Mouse (Mus musculus): ENCODE results near the gene Rasgrp4.

Rasgrp4 gene

DNA sequence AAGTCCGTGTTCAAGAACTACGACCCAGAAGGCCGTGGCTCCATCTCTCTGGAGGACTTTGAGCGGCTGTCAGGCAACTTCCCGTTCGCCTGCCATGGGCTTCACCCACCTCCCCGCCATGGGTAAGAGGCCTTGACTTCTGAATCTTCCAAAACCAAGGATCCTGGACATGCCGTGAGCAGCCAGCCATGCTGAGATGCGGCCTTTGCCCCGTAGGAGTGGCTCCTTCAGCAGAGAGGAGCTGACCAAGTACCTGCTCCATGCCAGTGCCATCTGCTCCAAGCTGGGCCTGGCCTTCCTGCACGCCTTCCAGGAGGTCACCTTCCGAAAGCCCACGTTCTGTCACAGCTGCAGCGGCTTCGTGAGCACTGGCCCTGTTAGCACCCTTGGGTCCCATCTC, 14.1 kb downstream of the Rasgrp4 start:
- no peak for DNase-seq

GRCm38 (mm10) chr7:29151486-29151885, 16.8 kb downstream of the Rasgrp4 start:
- no peak for DNase-seq

DNA sequence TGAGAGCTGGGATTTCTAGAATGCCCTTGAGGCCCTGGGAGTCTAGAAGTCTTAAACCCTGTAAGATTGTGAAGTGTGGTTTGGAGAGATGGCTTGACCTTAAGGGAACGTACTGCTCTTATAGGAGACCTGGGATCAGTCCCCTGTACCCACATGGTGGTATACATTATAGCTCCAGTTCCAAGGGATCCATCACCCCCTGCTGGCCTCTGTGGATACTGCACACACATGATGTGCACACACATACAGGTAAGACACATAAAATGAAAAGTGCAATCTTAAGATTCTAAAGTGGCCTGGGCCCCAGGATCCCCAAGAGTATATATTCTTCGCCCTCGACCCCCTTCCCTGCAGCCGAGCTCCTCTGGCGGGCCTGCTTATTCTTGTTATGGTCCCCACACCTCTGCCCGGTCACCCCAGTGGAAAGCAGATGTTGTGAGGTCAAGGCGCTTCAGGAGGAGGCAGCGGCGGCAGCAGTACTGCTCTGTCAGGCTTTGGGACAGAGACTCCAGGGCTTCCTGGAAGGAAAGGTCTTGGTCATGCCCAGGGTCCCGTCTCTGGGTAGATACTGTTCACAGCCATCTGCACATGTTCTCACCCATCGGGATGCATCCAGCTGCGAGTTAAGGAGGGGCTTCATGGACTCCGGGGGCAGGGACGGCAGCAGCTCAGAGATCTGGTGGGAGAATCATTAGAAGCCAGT, 19.5 kb downstream of the Rasgrp4 start:
- DNase-seq: peak in 1 of 2 experiments; percentile 49

GRCm38 (mm10) chr7:29155196-29155837, 20.7 kb downstream of the Rasgrp4 start:
- DNase-seq: peak; percentile 93 to 95

GRCm38 (mm10) chr7:29155838-29156782, 21.5 kb downstream of the Rasgrp4 start, which contains the start of gene Fam98c:
Fam98c (minus strand) TSS chr7:29156234.
- peak; percentile 92 to 93 for DNase-seq

- DNase-seq: no peak
These were observed 23.6 kb downstream of the Rasgrp4 start for GRCm38 (mm10) chr7:29158264-29158663.

GRCm38 (mm10) chr7:29162294-29162693, 27.6 kb downstream of the Rasgrp4 start:
- DNase-seq: no peak

DNA sequence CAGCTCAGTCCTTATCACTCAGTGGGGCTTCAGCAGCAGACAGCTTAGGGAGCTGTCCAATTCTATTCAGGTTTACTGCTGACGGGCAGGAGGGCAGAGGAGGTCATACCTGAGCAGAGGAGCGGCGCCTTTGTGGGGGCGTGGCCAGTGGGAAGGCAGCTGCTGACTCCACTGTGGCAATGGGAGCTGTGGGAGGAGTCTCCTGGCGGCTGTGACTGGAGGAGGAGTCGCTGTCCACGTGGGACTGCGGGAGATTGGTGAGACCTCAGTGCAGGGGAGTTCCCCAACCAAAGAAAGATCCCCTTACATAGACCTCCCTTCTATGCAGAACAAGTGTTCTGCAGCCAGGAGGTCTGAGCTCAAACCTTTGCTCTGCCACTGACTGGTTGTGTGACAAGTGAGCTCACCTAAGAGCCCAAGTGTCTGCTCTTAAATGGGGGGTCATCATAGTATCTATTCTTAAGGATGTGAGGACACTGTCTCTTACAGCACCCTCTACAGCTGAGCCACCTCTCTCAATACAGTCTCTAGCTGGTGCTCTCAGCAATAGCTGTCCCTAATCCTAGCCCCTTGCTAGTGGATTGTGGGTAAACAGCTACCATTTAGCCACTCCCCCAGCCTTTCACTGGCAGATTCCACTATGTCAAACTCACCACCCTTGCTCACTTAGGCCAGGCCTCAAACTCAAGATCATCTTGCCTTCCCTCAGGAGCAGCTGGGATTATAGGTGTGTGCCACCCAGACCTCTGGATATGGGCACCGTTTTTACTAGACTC, 28.3 kb downstream of the Rasgrp4 start:
- DNase-seq: no peak

GRCm38 (mm10) chr7:29167656-29168055, 33.0 kb downstream of the Rasgrp4 start:
- peak in 1 of 2 experiments; percentile 44 for DNase-seq

GRCm38 (mm10) chr7:29168121-29168695, 33.6 kb downstream of the Rasgrp4 start:
- DNase-seq: no peak

DNA sequence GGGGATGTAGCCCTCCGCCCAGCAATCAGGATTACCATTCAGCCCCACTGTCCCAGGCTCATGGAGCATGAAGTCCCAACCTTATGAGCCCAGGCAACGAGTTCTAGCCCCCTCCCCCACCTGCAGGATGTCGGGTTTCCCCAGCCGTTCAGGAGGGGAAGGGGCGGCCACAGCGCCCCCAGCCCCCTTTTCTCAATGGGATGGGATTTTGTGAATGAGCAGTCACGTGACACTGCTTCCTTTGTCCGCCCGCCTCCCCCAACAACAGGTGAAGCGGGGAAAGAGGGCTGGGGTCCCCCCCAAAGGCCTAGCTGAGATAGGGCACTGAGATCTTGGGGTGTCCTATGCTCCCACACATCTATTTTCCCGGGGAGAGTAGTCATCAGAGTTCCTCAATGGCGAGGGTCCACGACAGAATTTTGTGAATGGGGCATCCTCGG, 34.2 kb downstream of the Rasgrp4 start:
- DNase-seq: peak; percentile 65 to 72

DNA sequence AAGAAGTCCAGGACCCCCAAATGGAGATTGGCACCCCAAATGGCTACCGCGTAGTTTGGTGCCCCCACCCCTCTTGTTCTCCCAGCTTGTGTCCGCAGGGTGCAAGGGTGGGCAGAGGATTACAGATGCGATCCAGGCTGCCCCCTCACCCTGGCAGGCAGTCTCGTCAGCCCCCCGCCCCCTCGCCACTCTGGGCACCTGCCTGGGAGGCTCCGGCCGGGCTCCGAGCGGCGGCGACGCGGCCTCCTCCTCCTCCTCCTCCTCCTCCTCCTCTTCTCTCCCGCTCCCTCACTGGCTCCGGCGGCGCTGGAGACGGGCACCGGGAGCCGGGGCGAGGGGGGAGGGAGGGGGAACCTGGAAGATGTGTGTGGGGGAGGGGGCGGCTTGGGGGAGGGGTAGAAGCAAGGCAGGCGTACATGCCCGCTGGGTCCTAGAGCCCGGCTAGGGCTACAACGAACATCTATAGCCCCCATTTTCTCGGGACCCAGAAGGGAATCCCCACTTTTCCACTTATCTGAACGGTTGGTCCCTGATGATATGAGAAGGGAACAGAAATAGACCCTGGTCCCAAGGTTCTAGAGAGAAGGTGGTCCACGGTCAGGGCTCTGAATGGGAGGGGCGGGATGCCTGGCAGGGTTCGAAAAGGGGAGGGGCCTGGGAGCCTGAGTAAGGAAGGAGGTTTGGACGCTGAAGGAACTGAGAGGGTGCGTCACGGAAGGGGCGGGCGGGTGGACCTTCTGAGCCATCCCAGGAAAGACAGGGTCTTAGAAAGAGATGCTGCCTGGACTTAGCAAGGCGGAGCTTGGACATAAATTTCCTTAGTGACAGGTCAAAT, 34.8 kb downstream of the Rasgrp4 start:
- peak; percentile 93 to 95 for DNase-seq

GRCm38 (mm10) chr7:29170066-29170754, 35.6 kb downstream of the Rasgrp4 start, which contains the start of the genes Ggn and Spred3:
Ggn (plus strand) TSS chr7:29170210.
Spred3 (minus strand) TSS chr7:29170411.
- peak; percentile 61 to 68 for DNase-seq

GRCm38 (mm10) chr7:29170755-29171561, 36.3 kb downstream of the Rasgrp4 start:
- peak in 1 of 2 experiments; percentile 65 for DNase-seq

- no peak for DNase-seq
These were observed 37.0 kb downstream of the Rasgrp4 start for GRCm38 (mm10) chr7:29171562-29172097.

GRCm38 (mm10) chr7:29172390-29173016, 37.9 kb downstream of the Rasgrp4 start:
- no peak for DNase-seq

GRCm38 (mm10) chr7:29178106-29178505, 43.5 kb downstream of the Rasgrp4 start:
- peak in 1 of 2 experiments; percentile 45 for DNase-seq

DNA sequence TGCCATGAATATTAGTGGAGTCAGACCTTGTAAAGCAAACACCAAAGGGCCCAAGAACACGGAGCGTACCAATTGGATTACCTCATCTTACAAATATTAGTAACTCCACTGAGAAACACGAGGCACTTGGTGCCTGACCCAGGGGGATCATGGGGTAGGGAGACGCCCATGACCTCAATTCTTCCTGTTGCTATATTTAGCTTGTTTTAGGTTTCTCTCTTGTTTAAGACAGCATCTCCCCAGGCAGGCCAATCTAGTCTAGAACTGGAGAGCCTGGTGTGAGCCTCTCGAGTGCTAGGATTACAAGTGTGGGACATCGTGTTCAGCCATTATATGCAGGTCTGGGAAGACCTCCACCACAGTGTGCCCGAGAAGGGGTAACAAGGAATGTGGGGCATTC, 44.7 kb downstream of the Rasgrp4 start:
- DNase-seq: no peak
